Mouse (Mus musculus) heart, embryonic 15.5 days (tissue): ENCODE data around the gene Timp3. TPM values are rescaled to one million over a fixed set of nuclear protein-coding genes. Genes with fewer than 3 reads are reported as not detected.
A peak's percentile ranks its signal among the peaks of the same experiment; 100 is the strongest.
"Not testable (repeated sequence)": the region's sequence is repeated elsewhere in the genome, so short reads cannot be mapped to it uniquely, and the experiment has no call there.

Source experiments
- ATAC-seq: fragments of 200-750 bp; cut with Nextera tagmentation; replicated peaks from 2 replicates; pipeline ENCODE4 v1.8.0; 2017; ENCODE audit warnings: low read depth, moderate TSS enrichment; ENCODE audit not compliant: insufficient number of reproducible peaks, insufficient read depth, low FRiP score
- H3K27ac ChIP-seq: fragments of 300-500 bp; sonication (generic); 2 replicates; pipeline ENCODE4 v1.5.1; 2015; ENCODE audit warnings: mild to moderate bottlenecking, inconsistent platforms
- H3K27me3 ChIP-seq: fragments of 300-500 bp; sonication (generic); 2 replicates; pipeline ENCODE4 v1.6.1; 2015; ENCODE audit warnings: inconsistent platforms
- H3K36me3 ChIP-seq: fragments of 300-500 bp; sonication (generic); 2 replicates; pipeline ENCODE4 v1.6.1; 2015; ENCODE audit warnings: mild to moderate bottlenecking, inconsistent platforms
- H3K4me1 ChIP-seq: fragments of 300-500 bp; sonication (generic); replicated peaks from 2 replicates; pipeline ENCODE4 v1.6.1; 2015; ENCODE audit warnings: inconsistent platforms
- H3K4me2 ChIP-seq: fragments of 300-500 bp; sonication (generic); 2 replicates; pipeline ENCODE4 v1.6.1; 2015; ENCODE audit warnings: inconsistent platforms, mild to moderate bottlenecking, moderate library complexity
- H3K4me3 ChIP-seq: fragments of 300-500 bp; sonication (generic); 2 replicates; pipeline ENCODE4 v1.5.1; 2015; ENCODE audit warnings: mild to moderate bottlenecking, inconsistent platforms
- H3K9ac ChIP-seq: fragments of 300-500 bp; sonication (generic); 2 replicates; pipeline ENCODE4 v1.6.1; 2015; ENCODE audit warnings: mild to moderate bottlenecking, inconsistent platforms
- H3K9me3 ChIP-seq: fragments of 300-500 bp; sonication (generic); replicated peaks from 2 replicates; pipeline ENCODE4 v1.6.1; 2016; ENCODE audit warnings: inconsistent platforms
- WGBS: fragments of 180-500 bp; shearing (Covaris S2); methylation state at CpG from one replicate; pipeline ENCODE4 v1.1.7; 2015; ENCODE audit warnings: mixed read lengths; 5-methylcytosine and 5-hydroxymethylcytosine counted together
- polyA plus RNA-seq: library from polyadenylated mRNA; unstranded; fragments of >200 nt; fragmentation: Nextera tagmentation; extraction: Ambion mirVana; gene quantifications from 2 replicates; pipeline ENCODE4 v1.2.1, GENCODE M21; 2015

Gene Timp3
- polyA plus RNA-seq, 1 experiment from 2014 or later, result 78.8 TPM

DNA sequence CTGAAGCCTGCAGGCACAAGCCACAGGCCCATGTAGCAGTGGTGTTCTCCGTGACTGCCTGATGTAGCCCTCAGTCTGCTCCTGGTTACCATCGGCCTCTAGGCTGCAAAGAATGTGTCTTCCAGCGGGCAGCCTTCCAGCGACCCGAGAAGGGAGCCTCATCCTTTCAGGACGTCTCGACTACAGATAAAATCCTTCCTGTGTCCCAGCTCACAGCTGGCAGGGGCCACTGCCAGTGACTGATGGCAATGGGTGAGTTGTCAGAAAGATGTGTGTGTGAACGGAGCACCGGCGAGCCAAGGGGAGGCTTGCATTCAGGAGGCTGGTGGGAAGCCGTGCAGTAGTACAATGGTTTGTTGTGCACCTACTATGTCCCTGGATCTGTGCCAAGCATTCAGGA lies 75.7 kb downstream of the Timp3 start:
- H3K36me3 ChIP-seq, result no peaks in the 10 kb centered on the region
- ATAC-seq, result no peak
- no peaks in the 10 kb centered on the region for H3K27me3 ChIP-seq
- no peaks in the 10 kb centered on the region for H3K9me3 ChIP-seq
- 37% methylated on average over 11 of the region's 11 CpGs for WGBS
- H3K4me3 ChIP-seq, result no peak overlapping the region
- peak overlapping the region; percentile 1; the same call in 1 of the 2 replicates for H3K27ac ChIP-seq
- peaks cover 21% of the 10 kb centered on the region for H3K4me1 ChIP-seq
- no peak overlapping the region for H3K4me2 ChIP-seq
- H3K9ac ChIP-seq, result no peak overlapping the region

DNA sequence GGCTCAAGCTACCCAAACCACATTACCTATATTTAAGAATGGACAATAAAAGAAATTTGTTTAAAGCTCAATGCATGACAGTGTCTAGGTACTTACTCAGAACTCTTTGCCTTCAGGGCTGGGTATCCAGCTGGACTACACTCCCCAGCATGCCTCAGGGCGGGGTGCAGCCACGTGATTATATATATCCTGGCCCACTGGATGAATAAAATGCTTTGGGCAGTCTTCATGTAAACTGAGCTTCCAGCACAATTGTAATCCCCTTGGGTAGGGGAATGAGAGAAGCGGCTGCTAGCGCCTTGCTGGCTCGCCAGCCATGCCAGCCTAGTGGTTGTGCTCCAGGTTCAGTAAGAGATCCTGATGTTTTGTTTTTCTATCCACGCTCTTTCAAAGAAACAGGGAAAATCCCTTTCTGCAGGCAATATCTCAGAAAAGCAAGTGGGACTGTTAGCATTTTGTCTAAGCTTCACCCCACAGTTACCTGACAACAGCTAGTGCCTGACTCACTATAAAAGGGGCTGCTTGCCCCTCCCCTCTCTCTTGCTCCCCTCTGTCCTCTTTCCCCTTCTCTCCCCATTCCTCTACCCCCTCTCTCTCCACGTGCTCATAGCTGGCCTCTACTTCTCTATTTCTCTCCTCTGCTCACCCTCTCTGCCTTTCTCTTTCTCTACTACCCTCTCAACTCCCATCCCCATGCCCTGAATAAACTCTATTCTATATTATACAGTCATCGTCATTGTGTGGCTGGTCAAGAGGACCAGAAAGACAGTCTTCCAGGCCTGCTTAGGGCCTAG lies 76.4 kb downstream of the Timp3 start:
- Histone ChIP-seq H3K36me3 (no peaks in the 10 kb centered on the region), H3K4me2 (no peak overlapping the region), H3K4me1 (peaks cover 15% of the 10 kb centered on the region), H3K9me3 (no peaks in the 10 kb centered on the region), H3K4me3 (no peak overlapping the region), H3K27ac (no peak overlapping the region), H3K27me3 (no peaks in the 10 kb centered on the region), H3K9ac (no peak overlapping the region)
- 69% methylated on average over 8 of the region's 8 CpGs for WGBS
- ATAC-seq, result no peak

DNA sequence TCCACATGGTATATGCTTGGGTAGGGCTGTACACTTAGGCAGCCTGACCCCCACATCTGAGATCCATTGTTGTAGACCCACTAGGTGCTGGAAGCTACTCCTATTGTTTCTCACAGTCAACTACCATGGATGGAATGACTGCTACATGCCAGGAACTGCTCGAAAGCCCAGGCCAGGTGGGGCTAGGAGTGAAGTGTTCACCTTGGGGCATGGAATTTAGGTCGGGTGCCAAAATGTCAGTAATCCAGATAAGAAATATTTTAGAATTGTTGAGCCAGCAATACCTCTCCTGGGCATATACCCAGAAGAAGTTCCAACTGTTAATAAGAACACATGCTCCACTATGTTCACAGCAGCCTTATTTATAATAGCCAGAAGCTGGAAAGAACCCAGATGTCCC lies 78.6 kb downstream of the Timp3 start:
- WGBS, result 69% methylated on average over 2 of the region's 2 CpGs
- H3K27ac ChIP-seq, H3K36me3 ChIP-seq, H3K4me1 ChIP-seq, H3K4me3 ChIP-seq, H3K4me2 ChIP-seq, H3K9me3 ChIP-seq, H3K27me3 ChIP-seq, H3K9ac ChIP-seq, ATAC-seq: not testable (repeated sequence)

DNA sequence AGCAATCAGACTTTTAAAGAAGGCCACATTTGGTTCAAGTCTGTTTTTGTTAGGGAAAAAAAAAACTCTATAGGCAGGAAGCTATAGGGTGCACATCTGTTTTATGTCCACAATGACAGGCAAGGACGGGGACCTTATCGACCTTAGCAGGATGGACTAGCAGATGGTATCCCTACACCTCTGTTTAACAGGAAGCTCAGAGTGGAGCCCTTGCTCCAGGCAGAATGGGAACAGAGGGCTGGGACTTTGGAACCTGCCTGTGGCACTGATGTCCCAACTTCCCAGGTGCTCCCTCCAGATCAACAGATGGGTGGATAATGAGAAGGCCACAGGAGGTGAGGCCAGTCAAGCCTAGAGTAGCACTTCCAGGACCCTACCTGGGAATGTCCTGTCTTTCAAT lies 80.5 kb downstream of the Timp3 start:
- Histone ChIP-seq H3K9ac (no peak overlapping the region), H3K4me2 (no peak overlapping the region), H3K27me3 (no peaks in the 10 kb centered on the region), H3K4me3 (no peak overlapping the region), H3K4me1 (peaks cover 5% of the 10 kb centered on the region; the same call in 1 of the 2 replicates), H3K9me3 (no peaks in the 10 kb centered on the region), H3K27ac (no peak overlapping the region), H3K36me3 (no peaks in the 10 kb centered on the region)
- ATAC-seq, result no peak
- WGBS, result 34% methylated on average over 2 of the region's 2 CpGs

DNA sequence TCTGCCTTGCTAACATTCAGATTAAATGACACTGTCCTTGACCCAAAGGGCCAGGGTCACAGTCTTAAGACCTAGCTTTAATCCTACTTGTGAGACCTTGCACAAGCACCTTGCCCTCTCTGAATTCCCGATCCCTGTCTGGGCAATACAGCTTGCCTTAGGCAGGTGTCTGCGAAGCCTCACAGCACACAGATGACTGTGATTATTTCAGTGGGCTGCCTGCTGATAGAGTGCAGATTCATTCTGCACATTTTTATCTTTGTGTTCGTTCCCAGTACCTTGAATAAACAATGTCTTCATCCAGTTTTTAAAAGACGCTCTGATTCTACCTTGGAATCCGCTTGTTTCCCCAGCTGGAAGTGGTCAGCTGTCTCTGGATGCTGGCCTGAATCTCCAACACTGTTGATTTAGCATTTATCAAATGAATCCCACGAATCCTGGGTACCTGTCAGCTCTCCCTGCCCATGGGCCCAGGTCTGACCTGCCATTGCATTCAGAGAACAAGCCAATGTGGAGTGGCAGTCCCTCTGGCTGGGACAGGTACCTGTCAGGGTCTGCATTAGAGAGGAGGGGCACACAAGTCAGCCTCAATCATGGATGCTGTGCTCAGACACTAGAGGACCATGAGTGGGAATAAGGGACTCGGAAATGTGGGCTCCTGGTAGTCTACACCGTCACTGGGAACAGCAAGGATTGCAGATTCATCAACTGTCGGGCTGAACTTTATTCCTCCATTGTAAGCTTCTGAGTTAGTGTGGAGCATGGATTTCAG lies 81.2 kb downstream of the Timp3 start:
- H3K27ac ChIP-seq, result no peak overlapping the region
- H3K27me3 ChIP-seq, result no peaks in the 10 kb centered on the region
- H3K4me2 ChIP-seq, result no peak overlapping the region
- H3K9me3 ChIP-seq, result no peaks in the 10 kb centered on the region
- H3K4me1 ChIP-seq, result no peaks in the 10 kb centered on the region; the same call in 1 of the 2 replicates
- H3K36me3 ChIP-seq, result no peaks in the 10 kb centered on the region
- no peak for ATAC-seq
- H3K9ac ChIP-seq, result no peak overlapping the region
- WGBS, result 49% methylated on average over 9 of the region's 9 CpGs
- H3K4me3 ChIP-seq, result no peak overlapping the region

DNA sequence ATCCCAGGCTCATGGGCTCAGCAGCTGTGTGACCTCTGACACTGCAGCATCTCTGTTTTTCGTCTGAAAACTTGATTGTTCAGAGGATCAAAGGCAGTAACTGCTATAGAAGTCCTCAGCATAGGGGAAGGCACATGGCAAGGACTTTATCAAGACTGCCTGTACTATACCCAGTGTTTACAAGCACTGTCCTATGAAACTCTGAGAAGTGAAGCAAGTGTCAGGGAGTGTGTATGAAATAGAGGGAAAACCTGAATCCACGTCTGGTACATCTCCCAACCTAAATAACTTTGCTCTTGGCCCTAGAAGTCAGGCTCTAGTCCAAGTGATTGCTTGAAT lies 81.7 kb downstream of the Timp3 start:
- Histone ChIP-seq H3K4me3 (no peak overlapping the region), H3K27ac (no peak overlapping the region), H3K27me3 (no peaks in the 10 kb centered on the region), H3K4me1 (peaks cover under 1% of the 10 kb centered on the region), H3K9ac (no peak overlapping the region), H3K36me3 (no peaks in the 10 kb centered on the region), H3K4me2 (no peak overlapping the region), H3K9me3 (no peaks in the 10 kb centered on the region)
- no peak for ATAC-seq
- 44% methylated on average over 2 of the region's 2 CpGs for whole genome bisulfite sequencing

DNA sequence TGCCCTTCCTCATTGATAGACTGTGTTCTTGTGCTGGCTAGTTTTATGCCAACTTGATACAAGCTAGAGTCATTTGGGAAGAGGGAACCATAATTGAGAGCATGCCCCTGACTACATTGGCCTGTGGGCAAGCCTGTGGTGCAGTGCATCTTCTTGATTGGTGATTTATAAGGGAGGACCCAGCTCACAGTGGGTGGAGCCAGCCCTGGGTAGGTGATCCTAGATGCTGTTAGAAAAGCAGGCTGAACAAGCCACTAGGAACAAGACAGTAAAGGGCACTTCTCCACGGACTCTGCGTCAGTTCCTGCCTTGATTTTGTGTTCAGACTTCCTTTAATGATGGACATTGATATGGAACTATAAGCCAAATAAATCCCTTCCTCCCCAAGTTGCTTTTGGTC lies 84.5 kb downstream of the Timp3 start:
- peaks cover 9% of the 10 kb centered on the region for H3K4me1 ChIP-seq
- H3K4me3 ChIP-seq, result no peak overlapping the region
- H3K9ac ChIP-seq, result no peak overlapping the region
- ATAC-seq, result no peak
- no peaks in the 10 kb centered on the region for H3K36me3 ChIP-seq
- WGBS, result 86% methylated on average over 2 of the region's 2 CpGs
- H3K27me3 ChIP-seq, result no peaks in the 10 kb centered on the region
- H3K4me2 ChIP-seq, result no peak overlapping the region
- H3K27ac ChIP-seq, result no peak overlapping the region
- H3K9me3 ChIP-seq, result no peaks in the 10 kb centered on the region

DNA sequence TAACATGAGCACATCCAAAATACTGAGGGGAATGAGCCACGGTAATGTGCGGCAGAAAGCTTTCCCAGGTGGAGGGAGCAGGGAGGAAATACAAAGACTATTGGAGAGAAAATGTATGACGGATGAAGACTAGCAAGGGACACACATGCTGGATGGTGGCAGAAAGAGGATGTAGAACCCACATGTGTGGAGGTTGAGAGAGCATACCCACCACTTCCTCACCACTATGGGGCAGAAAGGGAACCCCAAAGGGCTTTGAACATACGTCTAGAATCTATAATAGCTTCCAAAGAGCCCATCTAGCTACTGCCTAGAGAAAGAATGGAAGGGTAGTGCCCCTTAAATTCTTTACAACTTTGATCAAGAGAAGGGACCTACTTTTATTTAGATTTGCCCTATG lies 85.5 kb downstream of the Timp3 start:
- Histone ChIP-seq H3K9me3 (no peaks in the 10 kb centered on the region), H3K9ac (no peak overlapping the region), H3K36me3 (no peaks in the 10 kb centered on the region), H3K4me1 (peaks cover 9% of the 10 kb centered on the region), H3K27me3 (no peaks in the 10 kb centered on the region), H3K4me2 (no peak overlapping the region), H3K4me3 (no peak overlapping the region), H3K27ac (no peak overlapping the region)
- ATAC-seq, result no peak
- WGBS, result 72% methylated on average over 4 of the region's 4 CpGs

DNA sequence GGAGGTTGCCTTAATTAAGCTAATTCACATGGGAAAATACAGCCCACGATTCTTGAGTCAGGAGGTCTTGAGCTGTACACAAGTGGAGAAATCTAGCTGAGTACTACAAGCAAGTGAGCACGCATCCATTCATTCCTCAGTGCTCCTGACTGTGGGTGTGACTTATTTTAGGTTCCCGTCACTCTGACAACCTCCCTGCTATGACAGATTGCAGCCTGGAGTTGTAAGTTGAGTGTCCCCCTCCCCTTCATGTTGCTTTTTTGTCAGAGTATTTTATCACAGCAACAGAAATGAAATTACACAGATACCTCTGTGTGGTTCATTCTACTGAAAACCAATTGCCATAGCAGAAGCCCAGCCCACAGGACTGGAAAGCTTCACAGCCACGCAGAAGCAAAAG lies 86.1 kb downstream of the Timp3 start:
- ATAC-seq, result no peak
- WGBS, result 46% methylated on average over 4 of the region's 4 CpGs
- Histone ChIP-seq H3K27ac (no peak overlapping the region), H3K4me2 (no peak overlapping the region), H3K4me3 (no peak overlapping the region), H3K9ac (no peak overlapping the region), H3K9me3 (no peaks in the 10 kb centered on the region), H3K27me3 (no peaks in the 10 kb centered on the region), H3K36me3 (no peaks in the 10 kb centered on the region), H3K4me1 (peaks cover 9% of the 10 kb centered on the region)

DNA sequence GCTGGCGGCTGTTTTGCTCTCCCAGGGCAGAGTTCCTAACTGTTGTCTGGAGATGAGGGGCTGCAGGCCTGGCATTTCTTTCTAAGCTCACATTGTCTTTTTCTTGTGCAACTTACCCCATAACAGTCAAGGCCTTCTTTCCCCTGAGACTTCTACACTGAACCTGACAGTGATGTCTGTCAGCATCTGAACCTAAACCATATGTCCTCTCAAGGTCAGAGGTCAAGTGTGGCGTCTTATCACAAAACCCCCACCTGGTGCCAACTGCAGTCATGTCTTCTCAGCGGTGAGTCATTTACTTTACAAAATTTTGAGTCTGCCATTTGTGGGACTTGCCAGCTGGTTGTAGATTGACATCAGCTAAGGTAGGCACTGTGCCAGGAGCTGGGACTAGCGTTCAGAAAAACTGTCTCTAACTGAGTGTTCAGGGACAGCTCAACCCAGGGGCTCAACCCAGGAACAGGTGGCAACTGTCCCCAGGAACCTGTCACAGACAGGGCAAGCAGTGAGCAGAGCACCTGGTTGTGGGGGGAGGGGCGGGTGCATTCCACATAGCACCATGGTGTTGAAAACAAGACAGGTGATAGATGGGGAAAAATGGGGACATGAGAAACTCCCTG lies 87.8 kb downstream of the Timp3 start:
- no peak overlapping the region for H3K4me2 ChIP-seq
- ATAC-seq, result no peak
- 52% methylated on average over 5 of the region's 5 CpGs for WGBS
- H3K27me3 ChIP-seq, result no peaks in the 10 kb centered on the region
- no peak overlapping the region for H3K4me3 ChIP-seq
- no peaks in the 10 kb centered on the region for H3K9me3 ChIP-seq
- H3K27ac ChIP-seq, result no peak overlapping the region
- no peaks in the 10 kb centered on the region for H3K36me3 ChIP-seq
- no peak overlapping the region for H3K9ac ChIP-seq
- H3K4me1 ChIP-seq, result peaks cover 9% of the 10 kb centered on the region

DNA sequence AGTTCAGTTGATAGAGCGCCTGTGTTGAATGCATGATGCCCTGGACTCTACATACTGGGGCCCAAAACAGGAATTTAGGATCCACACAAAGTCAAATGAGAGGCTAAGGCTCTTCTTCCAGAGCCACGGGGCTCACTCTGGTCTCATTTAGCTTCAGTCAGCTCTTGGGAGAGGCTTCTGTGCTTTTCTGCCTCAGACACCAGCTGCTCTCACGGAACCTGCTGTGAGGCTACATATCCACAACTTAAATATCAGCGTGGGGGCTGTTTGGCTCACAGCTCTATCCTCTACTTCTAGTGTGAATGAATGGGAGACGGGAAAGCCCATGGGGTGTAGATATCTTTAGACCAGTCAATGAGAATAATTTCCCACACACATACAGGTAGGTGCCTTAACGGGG lies 88.6 kb downstream of the Timp3 start:
- H3K27me3 ChIP-seq, result no peaks in the 10 kb centered on the region
- H3K27ac ChIP-seq, result no peak overlapping the region
- no peak overlapping the region for H3K4me2 ChIP-seq
- no peak for ATAC-seq
- peaks cover 9% of the 10 kb centered on the region for H3K4me1 ChIP-seq
- no peak overlapping the region for H3K4me3 ChIP-seq
- H3K9me3 ChIP-seq, result no peaks in the 10 kb centered on the region
- no peak overlapping the region for H3K9ac ChIP-seq
- no peaks in the 10 kb centered on the region for H3K36me3 ChIP-seq
- WGBS, result 75% methylated on average over 6 of the region's 6 CpGs
